Mouse (Mus musculus) stomach, embryonic 15.5 days (tissue): ENCODE measurements around the gene Sox9. TPM values are rescaled to one million over a fixed set of nuclear protein-coding genes. Genes with fewer than 3 reads are reported as not detected.
A peak's percentile ranks its signal among the peaks of the same experiment; 100 is the strongest.

ENCODE experiments used
- ATAC-seq: fragments of 200-750 bp; cut with Nextera tagmentation; 2 replicates; pipeline ENCODE4 v1.8.0; 2017; ENCODE audit warnings: low read depth, moderate number of reproducible peaks, moderate TSS enrichment; ENCODE audit not compliant: insufficient read depth, low FRiP score
- H3K27ac ChIP-seq: fragments of 300-500 bp; sonication (generic); 2 replicates; pipeline ENCODE4 v1.5.1; 2015; ENCODE audit warnings: mild to moderate bottlenecking, inconsistent platforms
- H3K27me3 ChIP-seq: fragments of 300-500 bp; sonication (generic); replicated peaks from 2 replicates; pipeline ENCODE4 v1.6.1; 2015; ENCODE audit warnings: inconsistent platforms
- H3K36me3 ChIP-seq: fragments of 300-500 bp; sonication (generic); 2 replicates; pipeline ENCODE4 v1.6.1; 2015; ENCODE audit warnings: inconsistent platforms
- H3K4me1 ChIP-seq: fragments of 300-500 bp; sonication (generic); 2 replicates; pipeline ENCODE4 v1.6.1; 2015; ENCODE audit warnings: inconsistent platforms
- H3K4me2 ChIP-seq: fragments of 300-500 bp; sonication (generic); 2 replicates; pipeline ENCODE4 v1.6.1; 2015; ENCODE audit warnings: mild to moderate bottlenecking, inconsistent platforms
- H3K4me3 ChIP-seq: fragments of 300-500 bp; sonication (generic); replicated peaks from 2 replicates; pipeline ENCODE4 v1.5.1; 2015; ENCODE audit warnings: inconsistent platforms
- H3K9ac ChIP-seq: fragments of 300-500 bp; sonication (generic); 2 replicates; pipeline ENCODE4 v1.6.1; 2015; ENCODE audit warnings: inconsistent platforms
- H3K9me3 ChIP-seq: fragments of 300-500 bp; sonication (generic); 2 replicates; pipeline ENCODE4 v1.6.1; 2016; ENCODE audit warnings: inconsistent platforms
- WGBS: fragments of 180-500 bp; shearing (Covaris S2); methylation state at CpG from one replicate; pipeline ENCODE4 v1.1.7; 2015; 5-methylcytosine and 5-hydroxymethylcytosine counted together
- polyA plus RNA-seq: library from polyadenylated mRNA; unstranded; fragments of >200 nt; fragmentation: Nextera tagmentation; extraction: Ambion mirVana; gene quantifications from 2 replicates; pipeline ENCODE4 v1.2.1, GENCODE M21; 2015

Sox9 gene
- polyA plus RNA-seq, 1 experiment from 2014 or later, result 42.0 TPM

GRCm38 (mm10) chr11:112807838-112808506 is 25.9 kb downstream of the Sox9 start:
- H3K27me3 ChIP-seq, result no peaks in the 10 kb centered on the region
- WGBS, result 37% methylated on average over 8 of the region's 8 CpGs
- no peak overlapping the region for H3K9ac ChIP-seq
- no peaks in the 10 kb centered on the region for H3K9me3 ChIP-seq
- peak overlapping the region; percentile 37; the same call in 1 of the 2 replicates for H3K27ac ChIP-seq
- 0 out of 2 replicates have a peak, but pooled peaks have one; percentile 29 for ATAC-seq
- no peak overlapping the region for H3K4me3 ChIP-seq
- H3K4me2 ChIP-seq, result no peak overlapping the region
- no peaks in the 10 kb centered on the region for H3K36me3 ChIP-seq
- H3K4me1 ChIP-seq, result peaks cover 12% of the 10 kb centered on the region; the same call in 1 of the 2 replicates

GRCm38 (mm10) chr11:112810447-112811151 is 28.6 kb downstream of the Sox9 start:
- Histone ChIP-seq H3K4me2 (peak overlapping the region; percentile 45), H3K36me3 (no peaks in the 10 kb centered on the region), H3K27ac (no peak overlapping the region), H3K9me3 (no peaks in the 10 kb centered on the region), H3K4me3 (peak overlapping the region; percentile 16; the same call in 1 of the 2 replicates), H3K9ac (no peak overlapping the region), H3K4me1 (peaks cover 12% of the 10 kb centered on the region; the same call in 1 of the 2 replicates), H3K27me3 (no peaks in the 10 kb centered on the region)
- WGBS, result 3% methylated on average over 17 of the region's 17 CpGs
- ATAC-seq, result peak; percentile 72; the same call in 1 of the 2 replicates

- Histone ChIP-seq H3K9ac (no peak overlapping the region), H3K4me2 (peak overlapping the region; percentile 45), H3K9me3 (no peaks in the 10 kb centered on the region), H3K36me3 (no peaks in the 10 kb centered on the region), H3K27me3 (no peaks in the 10 kb centered on the region), H3K4me3 (peak overlapping the region; percentile 16), H3K4me1 (peaks cover 12% of the 10 kb centered on the region; the same call in 1 of the 2 replicates), H3K27ac (no peak overlapping the region)
- 10% methylated on average over 19 of the region's 19 CpGs for WGBS
- ATAC-seq, result peak; percentile 57; the same call in 1 of the 2 replicates
These were observed 29.3 kb downstream of the Sox9 start for GRCm38 (mm10) chr11:112811152-112811871.

- Histone ChIP-seq H3K9me3 (no peaks in the 10 kb centered on the region), H3K27me3 (no peaks in the 10 kb centered on the region), H3K4me1 (peaks cover 4% of the 10 kb centered on the region), H3K4me3 (no peak overlapping the region), H3K9ac (no peak overlapping the region), H3K27ac (no peak overlapping the region), H3K36me3 (no peaks in the 10 kb centered on the region), H3K4me2 (no peak overlapping the region)
- 45% methylated on average over 14 of the region's 14 CpGs for WGBS
- no peak for ATAC-seq
These were observed 36.0 kb downstream of the Sox9 start for GRCm38 (mm10) chr11:112817829-112818650.

- WGBS, result 44% methylated on average over 7 of the region's 7 CpGs
- ATAC-seq, result no peak; the same call in 1 of the 2 replicates
These were observed 36.7 kb downstream of the Sox9 start for GRCm38 (mm10) chr11:112818651-112819270.

GRCm38 (mm10) chr11:112821536-112821935 is 39.5 kb downstream of the Sox9 start:
- H3K4me3 ChIP-seq, result no peak overlapping the region
- 76% methylated on average over 2 of the region's 2 CpGs for WGBS
- H3K4me2 ChIP-seq, result no peak overlapping the region
- H3K27ac ChIP-seq, result no peak overlapping the region
- H3K36me3 ChIP-seq, result no peaks in the 10 kb centered on the region
- no peaks in the 10 kb centered on the region for H3K27me3 ChIP-seq
- H3K4me1 ChIP-seq, result peaks cover 4% of the 10 kb centered on the region
- H3K9me3 ChIP-seq, result no peaks in the 10 kb centered on the region
- H3K9ac ChIP-seq, result no peak overlapping the region
- no peak for ATAC-seq

More at GRCm38 (mm10) chr11:112818651-112819270, 36.7 kb downstream of the Sox9 start:
- no peak overlapping the region for H3K4me2 ChIP-seq
- H3K4me1 ChIP-seq, result peaks cover 4% of the 10 kb centered on the region
- H3K27ac ChIP-seq, result no peak overlapping the region
- no peaks in the 10 kb centered on the region for H3K9me3 ChIP-seq
- no peaks in the 10 kb centered on the region for H3K27me3 ChIP-seq
- H3K36me3 ChIP-seq, result no peaks in the 10 kb centered on the region
- no peak overlapping the region for H3K4me3 ChIP-seq
- no peak overlapping the region for H3K9ac ChIP-seq

- no peaks in the 10 kb centered on the region for H3K4me1 ChIP-seq
- no peak for ATAC-seq
- no peaks in the 10 kb centered on the region for H3K9me3 ChIP-seq
- no peaks in the 10 kb centered on the region for H3K27me3 ChIP-seq
- 71% methylated on average over 3 of the region's 3 CpGs for WGBS
- H3K4me2 ChIP-seq, result no peak overlapping the region
- no peaks in the 10 kb centered on the region for H3K36me3 ChIP-seq
- no peak overlapping the region for H3K4me3 ChIP-seq
- H3K9ac ChIP-seq, result no peak overlapping the region
- no peak overlapping the region for H3K27ac ChIP-seq
These were observed 42.1 kb downstream of the Sox9 start for GRCm38 (mm10) chr11:112824146-112824545.

GRCm38 (mm10) chr11:112826193-112827043 is 44.4 kb downstream of the Sox9 start:
- Histone ChIP-seq H3K4me1 (no peaks in the 10 kb centered on the region), H3K36me3 (no peaks in the 10 kb centered on the region), H3K9me3 (no peaks in the 10 kb centered on the region), H3K4me3 (no peak overlapping the region), H3K9ac (no peak overlapping the region), H3K27me3 (no peaks in the 10 kb centered on the region), H3K4me2 (no peak overlapping the region), H3K27ac (no peak overlapping the region)
- whole genome bisulfite sequencing, result 79% methylated on average over 6 of the region's 6 CpGs
- ATAC-seq, result no peak

- WGBS, result 46% methylated on average over 6 of the region's 6 CpGs
- H3K27me3 ChIP-seq, result no peaks in the 10 kb centered on the region
- ATAC-seq, result no peak
These were observed 45.0 kb downstream of the Sox9 start for GRCm38 (mm10) chr11:112827044-112827347.

GRCm38 (mm10) chr11:112828553-112829287 is 46.7 kb downstream of the Sox9 start:
- WGBS, result 60% methylated on average over 9 of the region's 9 CpGs
- no peaks in the 10 kb centered on the region for H3K27me3 ChIP-seq
- no peak overlapping the region for H3K4me3 ChIP-seq
- no peaks in the 10 kb centered on the region for H3K9me3 ChIP-seq
- no peak overlapping the region for H3K9ac ChIP-seq
- H3K27ac ChIP-seq, result no peak overlapping the region
- ATAC-seq, result 0 out of 2 replicates have a peak, but pooled peaks have one; percentile 50
- no peak overlapping the region for H3K4me2 ChIP-seq
- H3K36me3 ChIP-seq, result no peaks in the 10 kb centered on the region
- H3K4me1 ChIP-seq, result no peaks in the 10 kb centered on the region

More at GRCm38 (mm10) chr11:112827044-112827347, 45.0 kb downstream of the Sox9 start:
- Histone ChIP-seq H3K9me3 (no peaks in the 10 kb centered on the region), H3K27ac (no peak overlapping the region), H3K9ac (no peak overlapping the region), H3K4me2 (no peak overlapping the region), H3K4me1 (no peaks in the 10 kb centered on the region), H3K4me3 (no peak overlapping the region), H3K36me3 (no peaks in the 10 kb centered on the region)
